Mouse (Mus musculus) embryonic facial prominence, embryonic 14.5 days (tissue): ENCODE data around the gene Kdelc2. TPM values are rescaled to one million over a fixed set of nuclear protein-coding genes. Genes with fewer than 3 reads are reported as not detected.

Source experiments
- ATAC-seq: fragments of 200-750 bp; cut with Nextera tagmentation; 2 replicates; pipeline ENCODE4 v1.8.0; 2017; ENCODE audit warnings: low read depth, moderate number of reproducible peaks, moderate TSS enrichment
- DNase-seq: peaks from one replicate; pipeline ENCODE4 v3.0.0-alpha.2; 2015; ENCODE audit warnings: low spot score
- H3K27ac ChIP-seq: fragments of 300-500 bp; sonication (generic); replicated peaks from 2 replicates; pipeline ENCODE4 v1.5.1; 2014; ENCODE audit warnings: low read depth, mild to moderate bottlenecking, low read length, moderate library complexity
- H3K27me3 ChIP-seq: fragments of 300-500 bp; sonication (generic); replicated peaks from 2 replicates; pipeline ENCODE4 v1.6.1; 2014; ENCODE audit warnings: low read length; ENCODE audit not compliant: control insufficient read depth, insufficient read depth
- H3K36me3 ChIP-seq: fragments of 300-500 bp; sonication (generic); 2 replicates; pipeline ENCODE4 v1.6.1; 2014; ENCODE audit warnings: low read length, mixed read lengths; ENCODE audit not compliant: control insufficient read depth, insufficient read depth
- H3K4me1 ChIP-seq: fragments of 300-500 bp; sonication (generic); 2 replicates; pipeline ENCODE4 v1.6.1; 2014; ENCODE audit warnings: antibody characterized with exemption, low read length; ENCODE audit not compliant: control insufficient read depth, insufficient read depth
- H3K4me2 ChIP-seq: fragments of 300-500 bp; sonication (generic); 2 replicates; pipeline ENCODE4 v1.6.1; 2014; ENCODE audit warnings: low read depth, mild to moderate bottlenecking, low read length, moderate library complexity, mixed read lengths
- H3K4me3 ChIP-seq: fragments of 300-500 bp; sonication (generic); 2 replicates; pipeline ENCODE4 v1.5.1; 2014; ENCODE audit warnings: low read depth, mild to moderate bottlenecking, low read length
- H3K9ac ChIP-seq: fragments of 300-500 bp; sonication (generic); 2 replicates; pipeline ENCODE4 v1.6.1; 2014; ENCODE audit warnings: low read depth, mild to moderate bottlenecking, low read length, moderate library complexity, mixed read lengths
- H3K9me3 ChIP-seq: fragments of 300-500 bp; sonication (generic); 2 replicates; pipeline ENCODE4 v1.6.1; 2016; ENCODE audit warnings: low read length; ENCODE audit not compliant: control insufficient read depth
- WGBS: fragments of 180-500 bp; shearing (Covaris S2); extraction: QIAGEN DNeasy Blood & Tissue Kit; methylation state at CpG from one replicate; pipeline ENCODE4 v1.1.7; 2014; 5-methylcytosine and 5-hydroxymethylcytosine counted together
- polyA plus RNA-seq: library from polyadenylated mRNA; unstranded; fragments of >200 nt; fragmentation: Nextera tagmentation; extraction: Ambion mirVana; gene quantifications from 2 replicates; pipeline ENCODE4 v1.2.1, GENCODE M21; 2014

The Kdelc2 gene
- 29.8 and 32.2 TPM in 2 replicates for polyA plus RNA-seq

DNA sequence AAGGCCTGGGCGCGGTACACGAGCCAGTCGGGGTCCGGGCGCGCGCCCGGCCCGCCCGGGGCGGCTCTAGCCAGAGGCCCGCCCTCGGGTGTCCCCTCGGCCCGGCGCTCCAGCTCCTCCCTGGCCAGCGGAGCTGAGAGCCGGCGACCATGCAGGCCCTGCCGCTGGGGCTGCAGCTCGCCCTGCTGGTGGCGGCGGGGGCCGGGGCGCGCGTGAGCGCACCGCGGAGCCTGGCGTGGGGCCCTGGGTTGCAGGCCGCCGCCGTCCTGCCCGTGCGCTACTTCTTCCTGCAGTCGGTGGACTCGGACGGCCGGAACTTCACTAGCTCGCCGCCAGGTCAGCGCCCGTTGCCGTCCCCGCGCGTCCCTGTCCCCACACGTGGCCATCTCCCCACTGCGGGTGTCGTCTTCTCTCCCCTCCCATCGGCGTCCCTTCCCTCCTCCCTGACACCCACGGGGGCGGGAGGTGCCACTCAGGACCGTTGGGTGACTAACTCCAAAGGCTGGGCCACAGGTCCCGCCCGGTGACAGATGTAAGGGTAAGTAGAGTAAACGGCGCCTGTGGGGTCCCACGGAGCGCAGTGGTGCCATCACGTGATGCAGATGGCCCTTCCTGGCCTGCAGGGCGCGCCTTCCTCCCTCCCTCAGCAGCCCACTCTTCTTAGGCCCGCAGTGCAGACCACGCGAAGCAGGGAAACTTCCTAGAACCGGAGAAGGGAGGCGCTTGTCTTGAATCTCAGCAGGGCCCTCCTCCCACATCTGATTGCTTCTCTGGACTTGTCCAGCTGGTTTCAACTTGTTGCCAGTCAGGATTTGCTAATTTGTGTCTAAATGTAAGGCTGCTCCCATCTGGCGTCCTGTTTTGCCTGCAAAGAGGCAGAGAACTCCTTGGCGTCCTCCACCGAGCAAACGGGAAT is at the start of gene Kdelc2:
Kdelc2 (plus strand) TSS at position 75 of the 916 bp plus-strand sequence.
- WGBS, result under 1% methylated on average over 40 of the region's 75 CpGs
- ATAC-seq (peak; percentile 98), DNase-seq (peak; percentile 97)
- peaks cover 9% of the 10 kb centered on the region; the same call in 1 of the 2 replicates for H3K4me1 ChIP-seq
- peak within 1 kb of the TSS; percentile 81 for H3K4me2 ChIP-seq
- H3K27me3 ChIP-seq, result no peaks in the 10 kb centered on the region
- peak within 1 kb of the TSS; percentile 99 for H3K27ac ChIP-seq
- H3K36me3 ChIP-seq, result no peaks in the 10 kb centered on the region
- H3K4me3 ChIP-seq, result peak within 1 kb of the TSS; percentile 78
- no peaks in the 10 kb centered on the region for H3K9me3 ChIP-seq
- peak within 1 kb of the TSS; percentile 96 for H3K9ac ChIP-seq

DNA sequence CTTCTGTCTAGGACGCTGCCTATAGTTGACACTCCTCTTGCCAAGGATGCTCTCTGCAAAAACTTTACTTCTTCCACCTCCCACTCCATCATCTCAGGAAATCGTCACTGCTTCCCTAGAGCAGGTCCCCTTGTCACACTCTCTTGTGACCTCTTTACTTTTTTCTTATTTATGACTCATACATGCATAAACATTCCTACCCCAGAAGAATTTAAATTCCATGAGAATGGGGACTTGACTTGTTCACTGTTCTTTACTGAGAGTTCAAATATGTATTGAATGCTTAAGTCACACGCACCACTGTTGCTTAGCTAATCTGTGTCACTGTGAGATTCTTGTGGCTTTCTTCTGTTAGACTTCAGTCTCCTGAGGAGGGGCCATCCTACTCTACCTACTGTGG is 48.7 kb upstream of the Kdelc2 start:
- no peak for ATAC-seq
- Histone ChIP-seq H3K36me3 (no peaks in the 10 kb centered on the region), H3K9ac (no peak overlapping the region), H3K27me3 (no peaks in the 10 kb centered on the region), H3K4me1 (no peaks in the 10 kb centered on the region), H3K4me3 (no peak overlapping the region), H3K9me3 (peaks cover 8% of the 10 kb centered on the region; the same call in 1 of the 2 replicates), H3K27ac (no peak overlapping the region), H3K4me2 (no peak overlapping the region)
- 82% methylated on average over 3 of the region's 3 CpGs for WGBS
- no peak for DNase-seq

- no peaks in the 10 kb centered on the region for H3K4me1 ChIP-seq
- H3K9me3 ChIP-seq, result no peaks in the 10 kb centered on the region
- peaks cover 5% of the 10 kb centered on the region; the same call in 1 of the 2 replicates for H3K27me3 ChIP-seq
- 81% methylated on average over 7 of the region's 7 CpGs for WGBS
- no peak overlapping the region for H3K9ac ChIP-seq
- no peak overlapping the region for H3K4me3 ChIP-seq
- H3K36me3 ChIP-seq, result no peaks in the 10 kb centered on the region
- ATAC-seq (no peak), DNase-seq (no peak)
- no peak overlapping the region for H3K27ac ChIP-seq
- no peak overlapping the region for H3K4me2 ChIP-seq
Measured at GRCm38 (mm10) chr9:53339603-53340002, 44.2 kb upstream of the Kdelc2 start.

- H3K9ac ChIP-seq, result peak overlapping the region; percentile 59; the same call in 1 of the 2 replicates
Measured at GRCm38 (mm10) chr9:53340328-53340916, 43.4 kb upstream of the Kdelc2 start.

GRCm38 (mm10) chr9:53340969-53341368 is 42.9 kb upstream of the Kdelc2 start:
- no peaks in the 10 kb centered on the region for H3K36me3 ChIP-seq
- peak overlapping the region; percentile 59 for H3K9ac ChIP-seq
- peak overlapping the region; percentile 83 for H3K4me2 ChIP-seq
- peaks cover 5% of the 10 kb centered on the region; the same call in 1 of the 2 replicates for H3K27me3 ChIP-seq
- WGBS, result 5% methylated on average over 14 of the region's 14 CpGs
- H3K4me3 ChIP-seq, result peak overlapping the region; percentile 48
- DNase-seq (peak; percentile 58), ATAC-seq (0 out of 2 replicates have a peak, but pooled peaks have one; percentile 18)
- H3K4me1 ChIP-seq, result no peaks in the 10 kb centered on the region
- H3K27ac ChIP-seq, result no peak overlapping the region
- no peaks in the 10 kb centered on the region for H3K9me3 ChIP-seq

More at GRCm38 (mm10) chr9:53340328-53340916, 43.4 kb upstream of the Kdelc2 start:
- H3K27ac ChIP-seq, result no peak overlapping the region
- H3K4me1 ChIP-seq, result no peaks in the 10 kb centered on the region
- no peak for DNase-seq
- ATAC-seq, result no peak
- peaks cover 5% of the 10 kb centered on the region; the same call in 1 of the 2 replicates for H3K27me3 ChIP-seq
- no peaks in the 10 kb centered on the region for H3K36me3 ChIP-seq
- 41% methylated on average over 17 of the region's 17 CpGs for WGBS
- H3K4me3 ChIP-seq, result peak overlapping the region; percentile 48
- peak overlapping the region; percentile 83 for H3K4me2 ChIP-seq
- H3K9me3 ChIP-seq, result no peaks in the 10 kb centered on the region

DNA sequence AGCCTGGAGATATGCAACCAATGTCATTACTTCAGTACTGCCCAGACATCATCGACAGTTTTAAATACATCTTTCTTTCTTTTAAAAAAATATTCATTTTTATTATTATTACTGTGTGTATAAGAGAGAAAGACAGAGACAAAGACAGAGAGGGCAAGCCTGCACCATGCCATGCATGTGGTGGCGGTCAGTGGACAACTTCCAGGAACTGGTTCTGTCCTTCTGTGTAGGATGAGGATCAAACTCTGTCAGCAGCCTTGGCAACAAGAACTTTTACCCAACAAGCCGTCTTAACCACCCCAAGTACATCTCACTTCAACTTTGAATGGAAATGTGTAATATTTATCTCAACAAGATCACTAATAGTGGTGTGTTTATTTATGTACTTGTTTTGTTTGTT is 41.8 kb upstream of the Kdelc2 start:
- Histone ChIP-seq H3K9me3 (no peaks in the 10 kb centered on the region), H3K27me3 (peaks cover 5% of the 10 kb centered on the region; the same call in 1 of the 2 replicates), H3K4me3 (peak overlapping the region; percentile 48), H3K9ac (no peak overlapping the region), H3K27ac (no peak overlapping the region), H3K4me1 (no peaks in the 10 kb centered on the region), H3K4me2 (peak overlapping the region; percentile 83), H3K36me3 (no peaks in the 10 kb centered on the region)
- 71% methylated on average over 3 of the region's 3 CpGs for WGBS
- ATAC-seq, result no peak
- no peak for DNase-seq

- H3K4me2 ChIP-seq, result no peak overlapping the region
- 81% methylated on average over 9 of the region's 9 CpGs for WGBS
- ATAC-seq, result no peak
Measured at GRCm38 (mm10) chr9:53344646-53345432, 39.0 kb upstream of the Kdelc2 start.

GRCm38 (mm10) chr9:53345728-53346127 is 38.1 kb upstream of the Kdelc2 start:
- Histone ChIP-seq H3K4me1 (no peaks in the 10 kb centered on the region), H3K27me3 (peaks cover 5% of the 10 kb centered on the region; the same call in 1 of the 2 replicates), H3K9ac (no peak overlapping the region), H3K4me3 (no peak overlapping the region), H3K36me3 (no peaks in the 10 kb centered on the region), H3K27ac (no peak overlapping the region), H3K9me3 (peaks cover 6% of the 10 kb centered on the region), H3K4me2 (no peak overlapping the region)
- WGBS, result 71% methylated on average over 3 of the region's 3 CpGs
- DNase-seq (no peak), ATAC-seq (no peak)

More at GRCm38 (mm10) chr9:53344646-53345432, 39.0 kb upstream of the Kdelc2 start:
- no peak overlapping the region for H3K4me3 ChIP-seq
- no peak overlapping the region for H3K27ac ChIP-seq
- no peak overlapping the region for H3K9ac ChIP-seq
- no peaks in the 10 kb centered on the region for H3K36me3 ChIP-seq
- peaks cover 5% of the 10 kb centered on the region; the same call in 1 of the 2 replicates for H3K27me3 ChIP-seq
- no peaks in the 10 kb centered on the region for H3K4me1 ChIP-seq
- H3K9me3 ChIP-seq, result no peaks in the 10 kb centered on the region
- no peak for DNase-seq
